ENCODE assay signal across 8 mouse cellular contexts in genomic region chr5:150049946-150050345, GRCm38 (mm10). TPM values are rescaled to one million over a fixed set of nuclear protein-coding genes. Genes with fewer than 3 reads are reported as not detected.
DNase-seq lines count a peak whose midpoint lies in the region; ATAC-seq and TF ChIP-seq lines count a peak whose summit lies in the region.

No protein-coding gene starts in this region.

- peak; percentile 51 for DNase-seq in hindbrain, embryonic 11.5 days (ENCODE audit: low spot score)
- peak; percentile 6 for DNase-seq in thymus, postnatal 0 days (ENCODE audit: low spot score)
- no peak for DNase-seq in thymus, adult 2 months
- peak; percentile 8 for DNase-seq in c-Kit-positive CD71-positive TER-119-positive erythroid progenitor cells, embryonic 14.5 days (ENCODE audit: low spot score)
- DNase-seq in liver, embryonic 14.5 days (ENCODE audit: low read depth in 3 of 3, low spot score in 3 of 3): no peak
- no peak for DNase-seq in T-cell, adult 2 months (ENCODE audit: low spot score)
- no peak for DNase-seq in cerebellum, postnatal 36 days

- no peak for TF ChIP-seq POLR2A in thymus, adult 2 months (IDR thresholded peaks at IDR 0.05; ENCODE audit: control insufficient read depth, extremely low read depth, insufficient read depth, low read length, poor library complexity)

- TF ChIP-seq CTCF in thymus, adult 2 months (IDR thresholded peaks at IDR 0.05; ENCODE audit: borderline replicate concordance, control insufficient read depth, extremely low read depth, insufficient read depth, low read length, poor library complexity): no peak
- peak; percentile 64 for TF ChIP-seq CTCF in liver, embryonic 14.5 days (IDR thresholded peaks at IDR 0.05; ENCODE audit: low read depth)

- no peak for ATAC-seq in hindbrain, embryonic 11.5 days (ENCODE audit: low FRiP score)
- ATAC-seq in hindbrain, embryonic 13.5 days (ENCODE audit: low FRiP score): no peak
- no peak for ATAC-seq in liver, embryonic 14.5 days (ENCODE audit: insufficient read depth)

- no peaks in the 10 kb centered on the region for H3K4me1 ChIP-seq in hindbrain, embryonic 11.5 days (replicated peaks; ENCODE audit: control insufficient read depth, insufficient read depth, low read length)
- H3K4me1 ChIP-seq in hindbrain, embryonic 13.5 days (replicated peaks): no peaks in the 10 kb centered on the region
- no peaks in the 10 kb centered on the region for H3K4me1 ChIP-seq in thymus, adult 2 months (replicated peaks; ENCODE audit: control insufficient read depth, insufficient read depth, low read length)
- H3K4me1 ChIP-seq in liver, embryonic 14.5 days (replicated peaks; ENCODE audit: control insufficient read depth in 2 of 2, insufficient read depth in 2 of 2, low read length in 1 of 2): no peaks in the 10 kb centered on the region

- H3K27ac ChIP-seq in hindbrain, embryonic 11.5 days (ENCODE audit: low read depth, low read length): no peak overlapping the region
- H3K27ac ChIP-seq in hindbrain, embryonic 13.5 days: no peak overlapping the region
- H3K27ac ChIP-seq in thymus, adult 2 months (ENCODE audit: control insufficient read depth, insufficient read depth, low read length): no peak overlapping the region
- no peak overlapping the region for H3K27ac ChIP-seq in liver, embryonic 14.5 days

- TF ChIP-seq EP300 in liver, embryonic 14.5 days (IDR thresholded peaks at IDR 0.05; ENCODE audit: low read depth): no peak

- 58% methylated on average over 7 of the region's 7 CpGs for WGBS in hindbrain, embryonic 11.5 days
- 58% methylated on average over 7 of the region's 7 CpGs for WGBS in hindbrain, embryonic 13.5 days
- 62% methylated on average over 7 of the region's 7 CpGs for WGBS in thymus, adult 2 months
- 46% methylated on average over 7 of the region's 7 CpGs for WGBS in liver, embryonic 14.5 days (ENCODE audit: insufficient replicate concordance)

- H3K4me3 ChIP-seq in hindbrain, embryonic 11.5 days (ENCODE audit: low read depth, low read length): no peak overlapping the region
- no peak overlapping the region for H3K4me3 ChIP-seq in hindbrain, embryonic 13.5 days
- no peak overlapping the region for H3K4me3 ChIP-seq in thymus, adult 2 months (ENCODE audit: control insufficient read depth, insufficient read depth, low read length)
- no peak overlapping the region for H3K4me3 ChIP-seq in liver, embryonic 14.5 days (ENCODE audit: insufficient read depth in 1 of 2, low read depth in 2 of 2, low read length in 2 of 2)

- no peaks in the 10 kb centered on the region for H3K36me3 ChIP-seq in hindbrain, embryonic 11.5 days (ENCODE audit: control insufficient read depth, insufficient read depth, low read length)
- no peaks in the 10 kb centered on the region for H3K36me3 ChIP-seq in hindbrain, embryonic 13.5 days
- no peaks in the 10 kb centered on the region for H3K36me3 ChIP-seq in thymus, adult 2 months (ENCODE audit: control insufficient read depth, insufficient read depth, low read length)
- no peaks in the 10 kb centered on the region for H3K36me3 ChIP-seq in liver, embryonic 14.5 days (replicated peaks; ENCODE audit: control insufficient read depth, insufficient read depth, low read depth)

- H3K4me2 ChIP-seq in hindbrain, embryonic 11.5 days (replicated peaks; ENCODE audit: low read depth, low read length): no peak overlapping the region
- H3K4me2 ChIP-seq in hindbrain, embryonic 13.5 days: no peak overlapping the region
- H3K4me2 ChIP-seq in liver, embryonic 14.5 days (ENCODE audit: low read depth): no peak overlapping the region

- no peaks in the 10 kb centered on the region for H3K27me3 ChIP-seq in hindbrain, embryonic 11.5 days (ENCODE audit: control insufficient read depth, insufficient read depth, low read length)
- H3K27me3 ChIP-seq in hindbrain, embryonic 13.5 days: no peaks in the 10 kb centered on the region
- H3K27me3 ChIP-seq in thymus, adult 2 months (ENCODE audit: control insufficient read depth, insufficient read depth, low read length): no peaks in the 10 kb centered on the region
- no peaks in the 10 kb centered on the region for H3K27me3 ChIP-seq in liver, embryonic 14.5 days (ENCODE audit: control insufficient read depth, insufficient read depth, low read length)

- no peak overlapping the region for H3K9ac ChIP-seq in hindbrain, embryonic 11.5 days (ENCODE audit: low read depth, low read length)
- H3K9ac ChIP-seq in hindbrain, embryonic 13.5 days: no peak overlapping the region
- H3K9ac ChIP-seq in liver, embryonic 14.5 days (replicated peaks): no peak overlapping the region

- no peaks in the 10 kb centered on the region for H3K9me3 ChIP-seq in hindbrain, embryonic 11.5 days (ENCODE audit: control insufficient read depth, low read length)
- no peaks in the 10 kb centered on the region for H3K9me3 ChIP-seq in hindbrain, embryonic 13.5 days
- no peaks in the 10 kb centered on the region for H3K9me3 ChIP-seq in liver, embryonic 14.5 days (ENCODE audit: control insufficient read depth, low read length)

RNA-seq across cellular contexts. Expression of gene Rxfp2, which starts 31.5 kb away (rescaled TPM):
- polyA plus RNA-seq in hindbrain, embryonic 11.5 days (2014; fragmentation: Nextera tagmentation; extraction: Ambion mirVana): 0.49 and 0.50 TPM in 2 replicates
- 0.34 and 0.53 TPM in 2 replicates for polyA plus RNA-seq in hindbrain, embryonic 13.5 days (2015; fragmentation: Nextera tagmentation; extraction: Ambion mirVana)
- polyA plus RNA-seq in thymus, postnatal 0 days (2015; fragmentation: Nextera tagmentation; extraction: Ambion mirVana): 0.08 TPM in 1 of 2 replicates, not detected in the other
- polyA plus RNA-seq in thymus, adult 2 months (2012; rRNA removed): 0.13 and 0.26 TPM in 2 replicates
- polyA plus RNA-seq in liver, embryonic 14.5 days (2012; rRNA removed): 0.06 TPM in 1 of 2 replicates, not detected in the other
- polyA plus RNA-seq in liver, embryonic 14.5 days (2014; fragmentation: Nextera tagmentation; extraction: Ambion mirVana): not detected in 2 replicates

Comparison
In these comparisons a context has a peak if more than half of its experiments do, and no peak if none do; other contexts are left out.
1. DNase-seq: peak in hindbrain, embryonic 11.5 days (single experiment), thymus, postnatal 0 days (single experiment) and c-Kit-positive CD71-positive TER-119-positive erythroid progenitor cells, embryonic 14.5 days (single experiment); none in thymus, adult 2 months (single experiment), liver, embryonic 14.5 days (0 of 3), T-cell, adult 2 months (single experiment) and cerebellum, postnatal 36 days (0 of 2).